Mouse (Mus musculus): Measurements from ENCODE around the gene Tiparp. TPM values are rescaled to one million over a fixed set of nuclear protein-coding genes. Genes with fewer than 3 reads are reported as not detected.

Tiparp gene
- polyA plus RNA-seq, 1 experiment: 4.7 TPM

- 71% methylated on average over 9 of the region's 9 CpGs for WGBS
- no peaks in the 10 kb centered on the region for H3K4me1 ChIP-seq (ENCODE audit: control insufficient read depth, insufficient read depth, low read length)
Measured at GRCm38 (mm10) chr3:65565632-65566300, 37.6 kb downstream of the Tiparp start.

GRCm38 (mm10) chr3:65569941-65570340 lies 41.7 kb downstream of the Tiparp start:
- no peak for DNase-seq
- no peaks in the 10 kb centered on the region for H3K4me1 ChIP-seq (ENCODE audit: control insufficient read depth, insufficient read depth, low read length)
- H3K4me3 ChIP-seq (replicated peaks; ENCODE audit: extremely low read depth, low read depth, low read length): no peak overlapping the region
- TF ChIP-seq POLR2A (IDR thresholded peaks at IDR 0.05; ENCODE audit: borderline replicate concordance, extremely low read depth, low read depth, low read length): no peak
- no peak for TF ChIP-seq CTCF (IDR thresholded peaks at IDR 0.05; ENCODE audit: insufficient read depth, low read length)

More at GRCm38 (mm10) chr3:65565632-65566300, 37.6 kb downstream of the Tiparp start:
- DNase-seq: no peak
- H3K4me3 ChIP-seq (replicated peaks; ENCODE audit: extremely low read depth, low read depth, low read length): no peak overlapping the region
- TF ChIP-seq CTCF (IDR thresholded peaks at IDR 0.05; ENCODE audit: insufficient read depth, low read length) (no peak), POLR2A (IDR thresholded peaks at IDR 0.05; ENCODE audit: borderline replicate concordance, extremely low read depth, low read depth, low read length) (no peak)

GRCm38 (mm10) chr3:65573516-65573915 lies 45.3 kb downstream of the Tiparp start:
- H3K4me1 ChIP-seq (ENCODE audit: control insufficient read depth, insufficient read depth, low read length): no peaks in the 10 kb centered on the region
- no peak for DNase-seq

GRCm38 (mm10) chr3:65577602-65578001 lies 49.4 kb downstream of the Tiparp start:
- no peak for DNase-seq
- Histone ChIP-seq H3K4me3 (replicated peaks; ENCODE audit: extremely low read depth, low read depth, low read length) (no peak overlapping the region), H3K4me1 (ENCODE audit: control insufficient read depth, insufficient read depth, low read length) (peaks cover 7% of the 10 kb centered on the region; the same call in 1 of the 2 replicates)
- TF ChIP-seq POLR2A (IDR thresholded peaks at IDR 0.05; ENCODE audit: borderline replicate concordance, extremely low read depth, low read depth, low read length): no peak
- no peak for TF ChIP-seq CTCF (IDR thresholded peaks at IDR 0.05; ENCODE audit: insufficient read depth, low read length)
- 86% methylated on average over 3 of the region's 3 CpGs for WGBS

More at GRCm38 (mm10) chr3:65573516-65573915, 45.3 kb downstream of the Tiparp start:
- TF ChIP-seq CTCF (IDR thresholded peaks at IDR 0.05; ENCODE audit: insufficient read depth, low read length) (no peak), POLR2A (IDR thresholded peaks at IDR 0.05; ENCODE audit: borderline replicate concordance, extremely low read depth, low read depth, low read length) (no peak)
- WGBS: 56% methylated on average over 3 of the region's 3 CpGs
- no peak overlapping the region for H3K4me3 ChIP-seq (replicated peaks; ENCODE audit: extremely low read depth, low read depth, low read length)

- 64% methylated on average over 12 of the region's 12 CpGs for WGBS
- TF ChIP-seq CTCF (IDR thresholded peaks at IDR 0.05; ENCODE audit: insufficient read depth, low read length) (no peak), POLR2A (IDR thresholded peaks at IDR 0.05; ENCODE audit: borderline replicate concordance, extremely low read depth, low read depth, low read length) (no peak)
- Histone ChIP-seq H3K4me1 (ENCODE audit: control insufficient read depth, insufficient read depth, low read length) (peaks cover 7% of the 10 kb centered on the region; the same call in 1 of the 2 replicates), H3K4me3 (replicated peaks; ENCODE audit: extremely low read depth, low read depth, low read length) (no peak overlapping the region)
- no peak for DNase-seq
Measured at GRCm38 (mm10) chr3:65579260-65579921, 51.2 kb downstream of the Tiparp start.

GRCm38 (mm10) chr3:65581596-65581995 lies 53.4 kb downstream of the Tiparp start:
- DNase-seq: no peak
- H3K4me1 ChIP-seq (ENCODE audit: control insufficient read depth, insufficient read depth, low read length): peaks cover 7% of the 10 kb centered on the region; the same call in 1 of the 2 replicates
- TF ChIP-seq CTCF (IDR thresholded peaks at IDR 0.05; ENCODE audit: insufficient read depth, low read length) (no peak), POLR2A (IDR thresholded peaks at IDR 0.05; ENCODE audit: borderline replicate concordance, extremely low read depth, low read depth, low read length) (no peak)
- no peak overlapping the region for H3K4me3 ChIP-seq (replicated peaks; ENCODE audit: extremely low read depth, low read depth, low read length)
- 30% methylated on average over 4 of the region's 4 CpGs for WGBS

- TF ChIP-seq POLR2A (IDR thresholded peaks at IDR 0.05; ENCODE audit: borderline replicate concordance, extremely low read depth, low read depth, low read length) (no peak), CTCF (IDR thresholded peaks at IDR 0.05; ENCODE audit: insufficient read depth, low read length) (no peak)
- DNase-seq: no peak
- 77% methylated on average over 1 of the region's 1 CpGs for WGBS
- Histone ChIP-seq H3K4me1 (ENCODE audit: control insufficient read depth, insufficient read depth, low read length) (peaks cover 7% of the 10 kb centered on the region; the same call in 1 of the 2 replicates), H3K4me3 (replicated peaks; ENCODE audit: extremely low read depth, low read depth, low read length) (no peak overlapping the region)
Measured at GRCm38 (mm10) chr3:65584329-65584728, 56.1 kb downstream of the Tiparp start.

GRCm38 (mm10) chr3:65585291-65585690 lies 57.1 kb downstream of the Tiparp start:
- Histone ChIP-seq H3K4me1 (ENCODE audit: control insufficient read depth, insufficient read depth, low read length) (0 out of 2 replicates have a peak, but pooled peaks cover 2% of the 10 kb centered on the region), H3K4me3 (replicated peaks; ENCODE audit: extremely low read depth, low read depth, low read length) (no peak overlapping the region)
- TF ChIP-seq CTCF (IDR thresholded peaks at IDR 0.05; ENCODE audit: insufficient read depth, low read length) (no peak), POLR2A (IDR thresholded peaks at IDR 0.05; ENCODE audit: borderline replicate concordance, extremely low read depth, low read depth, low read length) (no peak)
- DNase-seq: no peak
- WGBS: 78% methylated on average over 8 of the region's 8 CpGs

GRCm38 (mm10) chr3:65585823-65586482 lies 57.7 kb downstream of the Tiparp start:
- Histone ChIP-seq H3K4me3 (replicated peaks; ENCODE audit: extremely low read depth, low read depth, low read length) (peak overlapping the region; percentile 26), H3K4me1 (ENCODE audit: control insufficient read depth, insufficient read depth, low read length) (0 out of 2 replicates have a peak, but pooled peaks cover 2% of the 10 kb centered on the region)
- DNase-seq: no peak
- 25% methylated on average over 16 of the region's 16 CpGs for WGBS
- TF ChIP-seq CTCF (IDR thresholded peaks at IDR 0.05; ENCODE audit: insufficient read depth, low read length) (no peak), POLR2A (IDR thresholded peaks at IDR 0.05; ENCODE audit: borderline replicate concordance, extremely low read depth, low read depth, low read length) (no peak)

All from lung, adult 2 months (tissue).